Mouse (Mus musculus): Measurements from ENCODE around the gene Sema3c. TPM values are rescaled to one million over a fixed set of nuclear protein-coding genes. Genes with fewer than 3 reads are reported as not detected.

Gene Sema3c
- total RNA-seq, 2 experiments from 2014 or later, result 24.2 to 37.8 TPM

- DNase-seq (ENCODE audit: low spot score in 2 of 2), result no peak
Measured at GRCm38 (mm10) chr5:17639519-17639918, 65.4 kb downstream of the Sema3c start.

- DNase-seq (ENCODE audit: low spot score in 2 of 2), result no peak
Measured at GRCm38 (mm10) chr5:17647643-17648226, 73.7 kb downstream of the Sema3c start.

GRCm38 (mm10) chr5:17648865-17649542, 74.9 kb downstream of the Sema3c start:
- no peak for DNase-seq (ENCODE audit: low spot score in 2 of 2)

GRCm38 (mm10) chr5:17661223-17661622, 87.1 kb downstream of the Sema3c start:
- DNase-seq (ENCODE audit: low spot score in 2 of 2), result no peak

- no peak for DNase-seq (ENCODE audit: low spot score in 2 of 2)
Measured at GRCm38 (mm10) chr5:17671356-17671755, 97.3 kb downstream of the Sema3c start.

- DNase-seq (ENCODE audit: low spot score in 2 of 2), result no peak
Measured at GRCm38 (mm10) chr5:17680862-17681261, 106.8 kb downstream of the Sema3c start.

- no peak for DNase-seq (ENCODE audit: low spot score in 2 of 2)
Measured at GRCm38 (mm10) chr5:17689121-17689520, 115.0 kb downstream of the Sema3c start.

GRCm38 (mm10) chr5:17689604-17690003, 115.5 kb downstream of the Sema3c start:
- DNase-seq (ENCODE audit: low spot score in 2 of 2), result no peak

GRCm38 (mm10) chr5:17695366-17695765, 121.3 kb downstream of the Sema3c start:
- DNase-seq (ENCODE audit: low spot score in 2 of 2), result no peak

GRCm38 (mm10) chr5:17698905-17699304, 124.8 kb downstream of the Sema3c start:
- DNase-seq (ENCODE audit: low spot score in 2 of 2), result no peak

- no peak for DNase-seq (ENCODE audit: low spot score in 2 of 2)
Measured at GRCm38 (mm10) chr5:17704160-17704559, 130.1 kb downstream of the Sema3c start.

GRCm38 (mm10) chr5:17707086-17707485, 133.0 kb downstream of the Sema3c start:
- DNase-seq (ENCODE audit: low spot score in 2 of 2), result no peak

- no peak for DNase-seq (ENCODE audit: low spot score in 2 of 2)
Measured at GRCm38 (mm10) chr5:17712374-17712773, 138.3 kb downstream of the Sema3c start.

- no peak for DNase-seq (ENCODE audit: low spot score in 2 of 2)
Measured at GRCm38 (mm10) chr5:17715206-17715605, 141.1 kb downstream of the Sema3c start.

GRCm38 (mm10) chr5:17720011-17720410, 145.9 kb downstream of the Sema3c start:
- no peak for DNase-seq (ENCODE audit: low spot score in 2 of 2)

- DNase-seq (ENCODE audit: low spot score in 2 of 2), result no peak
Measured at GRCm38 (mm10) chr5:17724031-17724430, 149.9 kb downstream of the Sema3c start.

GRCm38 (mm10) chr5:17728047-17728446, 154.0 kb downstream of the Sema3c start:
- DNase-seq (ENCODE audit: low spot score in 2 of 2), result no peak

- DNase-seq (ENCODE audit: low spot score in 2 of 2), result no peak
Measured at GRCm38 (mm10) chr5:17739805-17740204, 165.7 kb downstream of the Sema3c start.

GRCm38 (mm10) chr5:17746520-17746919, 172.4 kb downstream of the Sema3c start:
- no peak for DNase-seq (ENCODE audit: low spot score in 2 of 2)

- no peak for DNase-seq (ENCODE audit: low spot score in 2 of 2)
Measured at GRCm38 (mm10) chr5:17747143-17747542, 173.1 kb downstream of the Sema3c start.

- no peak for DNase-seq (ENCODE audit: low spot score in 2 of 2)
Measured at GRCm38 (mm10) chr5:17748293-17748692, 174.2 kb downstream of the Sema3c start.

- DNase-seq (ENCODE audit: low spot score in 2 of 2), result no peak
Measured at GRCm38 (mm10) chr5:17753471-17754005, 179.5 kb downstream of the Sema3c start.

All from adrenal gland, postnatal 4 days (tissue).